Mouse (Mus musculus) stomach, embryonic 16.5 days (tissue): ENCODE results near the gene Inpp5d. TPM values are rescaled to one million over a fixed set of nuclear protein-coding genes. Genes with fewer than 3 reads are reported as not detected.

Source experiments
- ATAC-seq: fragments of 200-750 bp; cut with Nextera tagmentation; 2 replicates; pipeline ENCODE4 v1.8.0; 2017; ENCODE audit warnings: moderate number of reproducible peaks, moderate TSS enrichment; ENCODE audit not compliant: insufficient read depth, low FRiP score
- H3K27ac ChIP-seq: fragments of 300-500 bp; sonication (generic); 2 replicates; pipeline ENCODE4 v1.5.1; 2014; ENCODE audit warnings: low read length
- H3K27me3 ChIP-seq: fragments of 300-500 bp; sonication (generic); 2 replicates; pipeline ENCODE4 v1.6.1; 2014; ENCODE audit warnings: low read length, control low read depth, mixed read lengths; ENCODE audit not compliant: control insufficient read depth, insufficient read depth
- H3K36me3 ChIP-seq: fragments of 300-500 bp; sonication (generic); 2 replicates; pipeline ENCODE4 v1.6.1; 2014; ENCODE audit warnings: low read length; ENCODE audit not compliant: control insufficient read depth, insufficient read depth
- H3K4me1 ChIP-seq: fragments of 300-500 bp; sonication (generic); 2 replicates; pipeline ENCODE4 v1.6.1; 2014; ENCODE audit warnings: low read length, control low read depth, mixed read lengths; ENCODE audit not compliant: control insufficient read depth, insufficient read depth
- H3K4me2 ChIP-seq: fragments of 300-500 bp; sonication (generic); 2 replicates; pipeline ENCODE4 v1.6.1; 2014; ENCODE audit warnings: low read depth, low read length, mixed read lengths
- H3K4me3 ChIP-seq: fragments of 300-500 bp; sonication (generic); replicated peaks from 2 replicates; pipeline ENCODE4 v1.5.1; 2014; ENCODE audit warnings: mild to moderate bottlenecking, low read length
- H3K9ac ChIP-seq: fragments of 300-500 bp; sonication (generic); 2 replicates; pipeline ENCODE4 v1.6.1; 2014; ENCODE audit warnings: low read length
- H3K9me3 ChIP-seq: fragments of 300-500 bp; sonication (generic); replicated peaks from 2 replicates; pipeline ENCODE4 v1.6.1; 2016; ENCODE audit warnings: low read length, control low read depth; ENCODE audit not compliant: control insufficient read depth
- WGBS: fragments of 180-500 bp; shearing (Covaris S2); extraction: QIAGEN DNeasy Blood & Tissue Kit; methylation state at CpG from one replicate; pipeline ENCODE4 v1.1.7; 2014; 5-methylcytosine and 5-hydroxymethylcytosine counted together
- polyA plus RNA-seq: library from polyadenylated mRNA; unstranded; fragments of >200 nt; fragmentation: Nextera tagmentation; extraction: Ambion mirVana; gene quantifications from 2 replicates; pipeline ENCODE4 v1.2.1, GENCODE M21; 2015

Inpp5d gene
- polyA plus RNA-seq, 1 experiment from 2014 or later = 8.6 TPM

DNA sequence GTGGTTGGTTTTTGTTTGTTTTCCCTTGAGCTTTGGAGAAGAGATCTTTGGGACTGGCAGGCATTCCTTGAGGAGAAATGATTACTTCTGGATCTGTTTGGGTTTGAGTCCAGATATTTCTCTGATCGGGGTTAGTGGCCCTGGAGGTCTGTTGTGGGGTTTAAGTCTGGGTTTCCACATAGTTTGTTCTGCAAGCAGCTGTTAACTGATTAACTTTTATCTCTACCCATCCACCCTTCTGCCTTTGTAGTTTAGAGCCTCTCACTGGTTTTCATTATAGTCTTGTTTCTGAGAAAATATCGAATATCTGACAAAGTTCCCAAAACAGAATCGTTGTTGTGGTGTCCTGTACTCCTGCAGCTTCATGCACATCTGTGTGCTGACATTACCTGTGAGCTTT lies 143.7 kb downstream of the Inpp5d start:
- Histone ChIP-seq H3K27me3 (no peaks in the 10 kb centered on the region), H3K4me1 (no peaks in the 10 kb centered on the region), H3K9me3 (no peaks in the 10 kb centered on the region), H3K4me3 (no peak overlapping the region), H3K36me3 (peaks cover 17% of the 10 kb centered on the region), H3K4me2 (no peak overlapping the region), H3K9ac (no peak overlapping the region), H3K27ac (no peak overlapping the region)
- 82% methylated on average over 3 of the region's 3 CpGs for WGBS
- ATAC-seq = no peak

DNA sequence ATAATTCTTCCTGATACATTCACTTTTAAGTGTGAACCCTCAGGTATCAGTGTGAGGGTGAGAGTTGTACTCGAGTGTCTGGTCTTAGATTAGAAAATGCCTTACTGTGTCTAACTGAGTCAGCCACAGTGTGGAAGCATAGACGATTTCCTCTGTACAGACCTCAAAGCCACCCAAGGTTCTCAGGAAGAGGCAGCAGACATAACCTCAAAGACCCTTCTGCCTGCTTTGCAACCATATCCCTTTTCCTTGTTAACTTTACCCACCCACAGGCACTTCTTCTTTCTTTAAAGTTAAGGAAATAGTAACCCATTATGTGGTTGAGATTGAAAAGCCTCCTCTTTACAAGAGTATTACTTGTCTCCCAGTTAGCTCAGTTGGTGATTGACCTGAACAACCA lies 145.6 kb downstream of the Inpp5d start:
- H3K36me3 ChIP-seq = peaks cover 17% of the 10 kb centered on the region
- H3K9ac ChIP-seq = no peak overlapping the region
- H3K27me3 ChIP-seq = no peaks in the 10 kb centered on the region
- H3K27ac ChIP-seq = no peak overlapping the region
- H3K9me3 ChIP-seq = no peaks in the 10 kb centered on the region
- H3K4me3 ChIP-seq = no peak overlapping the region
- H3K4me1 ChIP-seq = no peaks in the 10 kb centered on the region
- no peak for ATAC-seq
- 80% methylated on average over 2 of the region's 2 CpGs for WGBS
- no peak overlapping the region for H3K4me2 ChIP-seq

DNA sequence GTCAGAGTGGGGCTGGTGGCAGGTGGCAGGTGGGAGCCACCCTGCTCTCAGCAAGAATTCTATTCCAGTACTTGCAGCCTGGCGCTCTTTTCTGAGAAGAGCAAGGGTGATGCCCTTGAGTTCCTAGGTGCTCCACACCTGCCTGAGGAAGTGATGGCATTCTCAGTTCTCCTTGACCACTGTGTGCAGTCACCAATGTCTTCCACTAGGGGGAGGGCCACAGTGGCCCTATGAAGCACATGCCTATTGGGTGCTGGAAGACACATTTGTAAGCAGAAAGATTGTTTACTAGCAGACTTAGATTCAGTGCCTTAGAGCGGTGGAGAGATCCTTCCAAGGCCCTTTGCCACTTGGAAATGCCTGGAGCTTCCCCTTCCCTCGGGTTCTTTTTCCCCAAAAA lies 146.1 kb downstream of the Inpp5d start:
- no peak for ATAC-seq
- peaks cover 21% of the 10 kb centered on the region for H3K36me3 ChIP-seq
- no peaks in the 10 kb centered on the region for H3K9me3 ChIP-seq
- no peak overlapping the region for H3K4me2 ChIP-seq
- H3K27me3 ChIP-seq = no peaks in the 10 kb centered on the region
- H3K9ac ChIP-seq = no peak overlapping the region
- H3K27ac ChIP-seq = no peak overlapping the region
- WGBS = 83% methylated on average over 3 of the region's 3 CpGs
- H3K4me3 ChIP-seq = no peak overlapping the region
- H3K4me1 ChIP-seq = no peaks in the 10 kb centered on the region

DNA sequence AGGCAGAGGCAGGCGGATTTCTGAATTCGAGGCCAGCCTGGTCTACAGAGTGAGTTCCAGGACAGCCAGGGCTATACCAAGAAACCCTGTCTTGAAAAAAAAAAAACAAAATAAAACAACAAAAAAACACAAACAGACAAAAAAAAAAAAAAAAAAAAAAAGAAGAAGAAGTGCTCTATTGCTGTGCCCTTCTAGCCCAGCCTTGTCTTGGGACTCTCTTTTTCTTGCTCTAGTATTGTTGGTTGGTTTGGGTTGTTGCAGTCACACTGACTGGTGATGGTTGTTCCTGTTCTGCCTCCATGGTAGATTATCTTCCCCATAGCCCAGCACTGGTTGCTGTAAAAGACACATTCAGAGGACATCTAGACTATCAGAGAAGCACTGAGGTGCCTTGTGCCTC lies 149.2 kb downstream of the Inpp5d start:
- WGBS = 100% methylated on average over 2 of the region's 2 CpGs
- Histone ChIP-seq H3K27me3 (no peaks in the 10 kb centered on the region), H3K4me1 (no peaks in the 10 kb centered on the region), H3K9ac (no peak overlapping the region), H3K36me3 (peaks cover 27% of the 10 kb centered on the region), H3K4me2 (no peak overlapping the region), H3K9me3 (no peaks in the 10 kb centered on the region), H3K4me3 (no peak overlapping the region), H3K27ac (no peak overlapping the region)
- no peak for ATAC-seq

Other genes with a start within 250 kb of the Inpp5d start
- 5.0 and 5.4 TPM in 2 replicates for gene Kcnj13, start 225.6 kb upstream of the Inpp5d start, polyA plus RNA-seq
- gene Snorc, start 150.0 kb upstream of the Inpp5d start, polyA plus RNA-seq = not detected in 2 replicates
- gene Neu2, start 110.4 kb upstream of the Inpp5d start, polyA plus RNA-seq = 2.8 and 3.1 TPM in 2 replicates
- gene Ngef, start 46.4 kb upstream of the Inpp5d start, polyA plus RNA-seq = 11.5 and 12.6 TPM in 2 replicates
- 26.4 and 28.9 TPM in 2 replicates for gene Atg16l1, start 135.6 kb downstream of the Inpp5d start, polyA plus RNA-seq
- 1.1 and 1.4 TPM in 2 replicates for gene Sag, start 183.4 kb downstream of the Inpp5d start, polyA plus RNA-seq
- gene Dgkd, start 233.0 kb downstream of the Inpp5d start, polyA plus RNA-seq = 30.0 and 30.7 TPM in 2 replicates